Mouse (Mus musculus) MEL (cell line): ENCODE data around the gene Adcy1. TPM values are rescaled to one million over a fixed set of nuclear protein-coding genes. Genes with fewer than 3 reads are reported as not detected.

Source experiments
- DNase-seq: peaks from one replicate; pipeline ENCODE4 v3.0.0; 2011; ENCODE audit warnings: low read depth, low spot score
- H3K27ac ChIP-seq: 2 replicates; pipeline ENCODE4 v1.5.1; 2012; ENCODE audit warnings: low read depth, mild to moderate bottlenecking, control low read depth, low read length, moderate library complexity; ENCODE audit not compliant: control insufficient read depth
- H3K27me3 ChIP-seq, 2 experiments: fragments of 150-350 bp in 1 of 2; sonication (generic) in 1 of 2; 2 replicates each; pipeline ENCODE4 v1.6.1; 2012; ENCODE audit warnings: low read length in 2 of 2, mild to moderate bottlenecking in 2 of 2, improper control_type of control experiment in 1 of 2, moderate library complexity in 1 of 2; ENCODE audit not compliant: insufficient read depth in 2 of 2, control insufficient read depth in 1 of 2
- H3K36me3 ChIP-seq, 2 experiments: 2 replicates each; pipeline ENCODE4 v1.6.1; 2012 to 2014; ENCODE audit warnings: low read length in 2 of 2, improper control_type of control experiment in 1 of 2, inconsistent platforms in 1 of 2, mild to moderate bottlenecking in 1 of 2; ENCODE audit not compliant: insufficient read depth in 2 of 2, control insufficient read depth in 1 of 2
- H3K4me1 ChIP-seq, 2 experiments: fragments of 150-350 bp in 1 of 2; sonication (generic) in 1 of 2; 2 replicates each; pipeline ENCODE4 v1.6.1; 2012; ENCODE audit warnings: low read length in 2 of 2, improper control_type of control experiment in 1 of 2, mild to moderate bottlenecking in 1 of 2; ENCODE audit not compliant: insufficient read depth in 2 of 2, control insufficient read depth in 1 of 2
- H3K4me3 ChIP-seq, 2 experiments: fragments of 150-350 bp in 1 of 2; sonication (generic) in 1 of 2; 2 replicates each; pipeline ENCODE4 v1.5.1; 2012; ENCODE audit warnings: low read depth in 2 of 2, low read length in 2 of 2, mild to moderate bottlenecking in 2 of 2, moderate library complexity in 2 of 2, control low read depth in 1 of 2, improper control_type of control experiment in 1 of 2; ENCODE audit not compliant: control insufficient read depth in 1 of 2, insufficient read depth in 1 of 2
- H3K79me2 ChIP-seq: 2 replicates; pipeline ENCODE4 v1.6.1; 2012; ENCODE audit warnings: mild to moderate bottlenecking, low read length, moderate library complexity; ENCODE audit not compliant: control insufficient read depth, poor library complexity, insufficient read depth
- H3K9ac ChIP-seq: 2 replicates; pipeline ENCODE4 v1.6.1; 2012; ENCODE audit warnings: low read depth, mild to moderate bottlenecking, control low read depth, low read length, moderate library complexity; ENCODE audit not compliant: control insufficient read depth, poor library complexity, severe bottlenecking
- H3K9me3 ChIP-seq: fragments of 150-350 bp; sonication (generic); replicated peaks from 2 replicates; pipeline ENCODE4 v1.6.1; 2012; ENCODE audit warnings: mild to moderate bottlenecking, low read length, improper control_type of control experiment, moderate library complexity; ENCODE audit not compliant: insufficient read depth
- BHLHE40 ChIP-seq: IDR thresholded peaks from 2 replicates; pipeline ENCODE4 v1.6.1; 2012; ENCODE audit warnings: low read depth, mild to moderate bottlenecking, inconsistent platforms, low read length, improper control_type of control experiment, borderline replicate concordance
- CHD2 ChIP-seq: IDR thresholded peaks from 2 replicates; pipeline ENCODE4 v1.6.1; 2011; ENCODE audit warnings: low read length, improper control_type of control experiment
- CTCF ChIP-seq, 3 experiments: IDR thresholded peaks in 2 of 3; conservative IDR thresholded peaks in 1 of 3; 2 replicates each; pipeline ENCODE4 v1.5.1; 2011 to 2012; ENCODE audit warnings: low read length in 3 of 3, low read depth in 2 of 3, mild to moderate bottlenecking in 2 of 3, improper control_type of control experiment in 1 of 3, inconsistent platforms in 1 of 3, mixed read lengths in 1 of 3, moderate library complexity in 1 of 3; ENCODE audit not compliant: control insufficient read depth in 1 of 3, insufficient read depth in 1 of 3, poor library complexity in 1 of 3, severe bottlenecking in 1 of 3
- ELF1 ChIP-seq: IDR thresholded peaks from 2 replicates; pipeline ENCODE4 v1.6.1; 2014; ENCODE audit warnings: low read depth, mild to moderate bottlenecking, inconsistent platforms, low read length, improper control_type of control experiment, moderate library complexity
- EP300 ChIP-seq, 2 experiments: IDR thresholded peaks; 2 replicates each; pipeline ENCODE4 v1.6.1; 2011; ENCODE audit warnings: improper control_type of control experiment in 2 of 2, low read length in 2 of 2, low read depth in 1 of 2, mild to moderate bottlenecking in 1 of 2
- ETS1 ChIP-seq: IDR thresholded peaks from 2 replicates; pipeline ENCODE4 v1.6.1; 2012; ENCODE audit warnings: low read depth, mild to moderate bottlenecking, inconsistent platforms, low read length, improper control_type of control experiment, moderate library complexity
- GABPA ChIP-seq: IDR thresholded peaks from 2 replicates; pipeline ENCODE4 v1.6.1; 2012; ENCODE audit warnings: low read depth, mild to moderate bottlenecking, inconsistent platforms, low read length, improper control_type of control experiment, moderate library complexity
- GATA1 ChIP-seq: IDR thresholded peaks from 2 replicates; pipeline ENCODE4 v1.6.1; 2011; ENCODE audit warnings: low read depth, low read length, improper control_type of control experiment
- HCFC1 ChIP-seq: IDR thresholded peaks from 2 replicates; pipeline ENCODE4 v1.6.1; 2012; ENCODE audit warnings: low read depth, mild to moderate bottlenecking, inconsistent platforms, low read length, improper control_type of control experiment, moderate library complexity
- JUND ChIP-seq: IDR thresholded peaks from 2 replicates; pipeline ENCODE4 v1.6.1; 2011; ENCODE audit warnings: low read depth, mild to moderate bottlenecking, improper control_type of control experiment, low read length
- MAFK ChIP-seq: IDR thresholded peaks from 2 replicates; pipeline ENCODE4 v1.6.1; 2011; ENCODE audit warnings: low read depth, mild to moderate bottlenecking, low read length, improper control_type of control experiment, borderline replicate concordance
- MAX ChIP-seq: IDR thresholded peaks from 2 replicates; pipeline ENCODE4 v1.6.1; 2011; ENCODE audit warnings: low read length, improper control_type of control experiment
- MAZ ChIP-seq: IDR thresholded peaks from 2 replicates; pipeline ENCODE4 v1.6.1; 2012; ENCODE audit warnings: low read depth, mild to moderate bottlenecking, inconsistent platforms, low read length, improper control_type of control experiment
- MXI1 ChIP-seq: IDR thresholded peaks from 2 replicates; pipeline ENCODE4 v1.6.1; 2011; ENCODE audit warnings: mild to moderate bottlenecking, low read depth, low read length, improper control_type of control experiment
- MYC ChIP-seq: IDR thresholded peaks from 2 replicates; pipeline ENCODE4 v1.6.1; 2011; ENCODE audit warnings: low read depth, mild to moderate bottlenecking, low read length, improper control_type of control experiment, moderate library complexity
- NRF1 ChIP-seq: IDR thresholded peaks from 2 replicates; pipeline ENCODE4 v1.6.1; 2014; ENCODE audit warnings: low read depth, mild to moderate bottlenecking, inconsistent platforms, low read length, improper control_type of control experiment, moderate library complexity; ENCODE audit not compliant: poor library complexity, insufficient read depth, severe bottlenecking
- POLR2AphosphoS5 ChIP-seq: IDR thresholded peaks from 2 replicates; pipeline ENCODE4 v1.6.1; 2012; ENCODE audit warnings: low read depth, borderline replicate concordance, mild to moderate bottlenecking, inconsistent platforms, low read length, moderate library complexity, mixed read lengths
- SMC3 ChIP-seq: IDR thresholded peaks from 2 replicates; pipeline ENCODE4 v1.6.1; 2011; ENCODE audit warnings: low read depth, low read length, improper control_type of control experiment
- TCF12 ChIP-seq: IDR thresholded peaks from 2 replicates; pipeline ENCODE4 v1.6.1; 2014; ENCODE audit warnings: low read depth, mild to moderate bottlenecking, inconsistent platforms, low read length, improper control_type of control experiment, moderate library complexity
- UBTF ChIP-seq: IDR thresholded peaks from 2 replicates; pipeline ENCODE4 v1.6.1; 2012; ENCODE audit warnings: low read depth, mild to moderate bottlenecking, inconsistent platforms, low read length, improper control_type of control experiment, moderate library complexity, borderline replicate concordance; ENCODE audit not compliant: insufficient read depth
- USF1 ChIP-seq: IDR thresholded peaks from 2 replicates; pipeline ENCODE4 v1.6.1; 2014; ENCODE audit warnings: low read depth, mild to moderate bottlenecking, inconsistent platforms, low read length, improper control_type of control experiment, moderate library complexity
- USF2 ChIP-seq, 2 experiments: IDR thresholded peaks; 2 replicates each; pipeline ENCODE4 v1.6.1; 2011 to 2012; ENCODE audit warnings: improper control_type of control experiment in 2 of 2, low read length in 2 of 2, borderline replicate concordance in 1 of 2, inconsistent platforms in 1 of 2, low read depth in 1 of 2, mild to moderate bottlenecking in 1 of 2; ENCODE audit not compliant: insufficient read depth in 1 of 2
- ZMIZ1 ChIP-seq: IDR thresholded peaks from 2 replicates; pipeline ENCODE4 v1.6.1; 2012; ENCODE audit warnings: low read depth, mild to moderate bottlenecking, inconsistent platforms, low read length, improper control_type of control experiment, moderate library complexity
- polyA plus RNA-seq, 2 experiments: library from polyadenylated mRNA; stranded (reverse) in 1 of 2; unstranded in 1 of 2; fragments of >175 nt in 1 of 2; fragments of >200 nt in 1 of 2; gene quantifications; 2 replicates each; pipeline versions ENCODE4 v1.2.1 to v1.2.4; 2012; ENCODE audit warnings: low replicate concordance in 2 of 2, low read depth in 1 of 2; ENCODE audit not compliant: insufficient read length in 2 of 2, insufficient read depth in 1 of 2, missing spikeins in 1 of 2
- total RNA-seq: library from RNA; depleted of rRNA; stranded (reverse); fragments of 300-350 nt; gene quantifications from 2 replicates; pipeline ENCODE4 v1.2.3, GENCODE M21; 2012

Gene Adcy1
- total and polyA plus RNA-seq, 3 experiments: under 0.01 TPM; not detected in 2

- no peak overlapping the region for H3K4me3 ChIP-seq
- no peaks in the 10 kb centered on the region for H3K36me3 ChIP-seq
- no peaks in the 10 kb centered on the region for H3K79me2 ChIP-seq
- no peaks in the 10 kb centered on the region for H3K9me3 ChIP-seq
- no peak for TF ChIP-seq SMC3
- no peak for TF ChIP-seq JUND
- no peak for TF ChIP-seq MAFK
- no peak for TF ChIP-seq UBTF
- TF ChIP-seq TCF12: no peak
- TF ChIP-seq MAX: no peak
- no peak for TF ChIP-seq NRF1
- no peak for TF ChIP-seq ETS1
- no peak for TF ChIP-seq HCFC1
- TF ChIP-seq, all 39 proteins: peak for 0
- H3K4me1 ChIP-seq: no peaks in the 10 kb centered on the region
- no peak for DNase-seq
- H3K27me3 ChIP-seq: no peaks in the 10 kb centered on the region
- H3K27ac ChIP-seq: no peak overlapping the region
- H3K9ac ChIP-seq: no peak overlapping the region
Observed at GRCm38 (mm10) chr11:7114312-7114711, 51.0 kb downstream of the Adcy1 start.

- H3K9ac ChIP-seq: no peak overlapping the region
- H3K79me2 ChIP-seq: no peaks in the 10 kb centered on the region
- no peaks in the 10 kb centered on the region for H3K27me3 ChIP-seq
- H3K36me3 ChIP-seq: no peaks in the 10 kb centered on the region
- no peak for TF ChIP-seq CTCF (IDR thresholded peaks at IDR 0.05 in 2 of 3, conservative IDR thresholded peaks at IDR 0.05 in 1 of 3; ENCODE audit: control insufficient read depth in 1 of 3, insufficient read depth in 1 of 3, low read depth in 2 of 3, low read length in 3 of 3, poor library complexity in 1 of 3, severe bottlenecking in 1 of 3)
- no peak for TF ChIP-seq EP300 (IDR thresholded peaks at IDR 0.05; ENCODE audit: low read depth in 1 of 2, low read length in 2 of 2)
- TF ChIP-seq ELF1: no peak
- TF ChIP-seq POLR2AphosphoS5: no peak
- no peak for TF ChIP-seq MXI1
- no peak for TF ChIP-seq CHD2
- no peak for TF ChIP-seq MAZ
- no peak for TF ChIP-seq GABPA
- no peak for TF ChIP-seq USF1
- no peak for TF ChIP-seq GATA1
- no peak for TF ChIP-seq SMC3
- TF ChIP-seq MYC: no peak
- TF ChIP-seq USF2 (IDR thresholded peaks at IDR 0.05; ENCODE audit: borderline replicate concordance in 1 of 2, insufficient read depth in 1 of 2, low read depth in 1 of 2, low read length in 2 of 2): no peak
- TF ChIP-seq BHLHE40: no peak
- TF ChIP-seq ZMIZ1: no peak
- no peak for TF ChIP-seq JUND
- DNase-seq: no peak
- no peaks in the 10 kb centered on the region for H3K9me3 ChIP-seq
- no peak overlapping the region for H3K27ac ChIP-seq
- no peak overlapping the region for H3K4me3 ChIP-seq
- H3K4me1 ChIP-seq: no peaks in the 10 kb centered on the region
Observed at GRCm38 (mm10) chr11:7116647-7117046, 53.4 kb downstream of the Adcy1 start.
